Mouse (Mus musculus) layer of hippocampus, adult 2 months (tissue): ENCODE results near the gene Slc30a5. TPM values are rescaled to one million over a fixed set of nuclear protein-coding genes. Genes with fewer than 3 reads are reported as not detected.
"Not testable (repeated sequence)": the region's sequence is repeated elsewhere in the genome, so short reads cannot be mapped to it uniquely, and the experiment has no call there.

ENCODE experiments used
- DNase-seq, 2 experiments: peaks; one replicate each; pipeline ENCODE4 v3.0.0; 2022; ENCODE audit warnings: low spot score in 2 of 2
- H3K27ac ChIP-seq: fragments of 200-600 bp; 2 replicates; pipeline ENCODE4 v1.8.1; 2022
- H3K4me3 ChIP-seq: fragments of 200-600 bp; 2 replicates; pipeline ENCODE4 v1.8.1; 2022; ENCODE audit warnings: mild to moderate bottlenecking
- CTCF ChIP-seq: fragments of 200-600 bp; conservative IDR thresholded peaks from 2 replicates; pipeline ENCODE4 v1.8.1; 2022; ENCODE audit warnings: antibody characterized with exemption, mild to moderate bottlenecking, moderate library complexity
- long read RNA-seq, 2 experiments: library from polyadenylated mRNA; stranded (forward); transcript quantifications; one replicate each; pipeline ENCODE4 v2.0.0; 2021; ENCODE audit warnings: borderline mapping rate in 2 of 2
- total RNA-seq, 2 experiments: library from RNA; stranded (reverse); gene quantifications; 2 replicates each; pipeline ENCODE4 v1.2.3; 2021

Gene Slc30a5
- total RNA-seq, result 10 to 100 TPM; 34.8 to 37.4 TPM
- long read RNA-seq, experiment 1, transcript Slc30a5-201 (16 exons, 3,179 nt), result major isoform, 23 of 27 reads
- long read RNA-seq, experiment 1, partial matches to known transcripts, result 0 of 27 reads
- long read RNA-seq, experiment 1, other reads (novel, unspliced or antisense), result 2 of 27 reads
- long read RNA-seq, experiment 2, transcript Slc30a5-201 (16 exons, 3,179 nt), result major isoform, 41 of 51 reads
- long read RNA-seq, experiment 2, partial matches to known transcripts, result 3 of 51 reads
- long read RNA-seq, experiment 2, other reads (novel, unspliced or antisense), result 6 of 51 reads

DNA sequence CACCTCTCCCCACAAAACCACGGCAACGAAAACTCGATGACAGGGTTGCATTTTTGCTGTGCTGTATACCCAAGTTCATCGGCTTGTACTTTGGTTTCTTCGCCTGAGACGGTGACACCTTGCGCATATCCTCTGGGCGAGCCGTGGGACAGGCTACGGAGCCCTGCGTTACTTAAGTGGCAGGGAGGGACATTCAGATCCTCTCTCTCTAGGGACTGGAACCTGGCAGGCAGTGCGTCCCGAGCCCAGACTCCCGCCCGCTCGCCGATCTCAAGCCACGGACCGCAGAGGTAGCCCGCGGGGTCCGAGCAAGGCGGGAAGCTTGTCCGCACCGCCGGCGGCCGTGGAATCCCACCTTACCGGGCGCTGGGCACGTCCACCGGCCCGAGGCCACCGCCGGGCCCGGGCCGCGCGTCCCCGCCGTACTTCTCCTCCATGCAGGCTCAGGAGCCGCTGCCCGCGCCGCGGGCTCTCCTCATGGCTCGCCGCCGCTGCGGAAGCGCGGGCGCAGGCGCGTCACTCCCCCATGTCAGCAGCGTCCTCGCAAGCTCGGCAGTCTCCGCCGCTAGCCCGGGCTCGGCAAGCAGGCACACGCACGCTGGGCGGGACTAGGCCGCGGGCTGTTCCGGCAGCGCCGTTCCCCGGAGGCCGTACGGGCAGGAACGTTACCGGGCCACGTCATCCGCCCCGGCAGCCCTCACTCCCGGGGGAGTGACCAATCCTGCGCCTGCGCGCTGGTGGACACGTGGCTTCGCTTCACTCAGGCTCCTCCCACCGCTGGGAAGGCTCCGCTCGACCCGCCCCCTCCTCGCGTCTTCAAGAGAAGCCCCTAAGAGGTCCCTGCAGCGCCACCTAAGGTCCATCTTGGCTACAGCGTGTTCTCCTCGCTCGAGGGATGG is at the start of gene Slc30a5:
Gene Slc30a5, minus strand, starts transcription at position 687 of the 899 bp plus-strand sequence.
- Histone ChIP-seq H3K4me3 (peak within 1 kb of the TSS; percentile 84), H3K27ac (peak within 1 kb of the TSS; percentile 94)
- DNase-seq, result peak; percentile 99
- peak; percentile 96 for TF ChIP-seq CTCF

- TF ChIP-seq CTCF, result no peak
- no peak for DNase-seq
- no peak overlapping the region for H3K27ac ChIP-seq
- no peak overlapping the region for H3K4me3 ChIP-seq
Observed at GRCm38 (mm10) chr13:100881944-100882343, 48.7 kb upstream of the Slc30a5 start.

GRCm38 (mm10) chr13:100879806-100880205 is 46.6 kb upstream of the Slc30a5 start:
- Histone ChIP-seq H3K4me3 (no peak overlapping the region), H3K27ac (no peak overlapping the region)
- TF ChIP-seq CTCF, result no peak
- DNase-seq, result no peak

DNA sequence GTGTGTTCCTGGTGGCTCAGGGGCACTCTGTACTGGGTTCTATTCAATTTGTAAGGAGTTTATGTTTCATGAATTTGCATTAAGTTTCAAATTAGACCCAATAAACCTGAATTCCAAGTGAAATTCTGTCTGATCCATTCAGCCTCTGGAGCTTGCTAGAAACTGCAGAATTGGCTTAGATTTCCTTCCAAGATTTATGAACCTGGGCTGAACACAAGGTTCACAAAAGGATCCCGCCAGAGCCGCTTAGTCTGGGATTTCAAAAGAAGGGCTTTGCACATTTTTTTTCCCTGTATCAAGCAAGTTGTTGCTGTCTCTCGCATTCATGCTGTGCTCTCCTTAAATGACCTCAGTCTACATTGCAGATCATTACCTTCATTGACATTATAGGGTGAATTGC is 46.1 kb upstream of the Slc30a5 start:
- no peak overlapping the region for H3K27ac ChIP-seq
- DNase-seq, result no peak
- TF ChIP-seq CTCF, result no peak
- H3K4me3 ChIP-seq, result no peak overlapping the region

DNA sequence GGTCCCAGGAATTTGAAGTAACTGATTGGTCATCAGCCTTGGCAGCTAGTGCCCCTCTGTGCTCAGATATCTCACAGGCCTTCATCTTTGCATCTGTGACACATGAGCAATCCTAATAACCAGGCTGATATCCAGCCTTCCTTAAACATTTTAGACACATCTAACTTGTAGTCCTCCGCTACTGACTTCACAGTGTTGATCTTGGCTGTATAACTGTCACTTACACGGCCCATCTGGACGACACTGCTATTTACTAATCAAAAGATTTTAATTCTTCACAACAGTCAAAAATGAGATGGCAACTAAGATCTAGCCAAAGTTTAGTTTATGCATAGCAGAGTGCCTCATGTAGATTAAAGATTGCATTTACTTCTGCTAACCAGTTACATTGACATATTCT is 45.0 kb upstream of the Slc30a5 start:
- no peak for TF ChIP-seq CTCF
- Histone ChIP-seq H3K4me3 (no peak overlapping the region), H3K27ac (no peak overlapping the region)
- DNase-seq, result no peak

- no peak for DNase-seq
- TF ChIP-seq CTCF, result no peak
- Histone ChIP-seq H3K4me3 (no peak overlapping the region), H3K27ac (no peak overlapping the region)
Observed at GRCm38 (mm10) chr13:100877703-100878102, 44.5 kb upstream of the Slc30a5 start.

GRCm38 (mm10) chr13:100875103-100875502 is 41.9 kb upstream of the Slc30a5 start:
- no peak for DNase-seq
- Histone ChIP-seq H3K4me3 (no peak overlapping the region), H3K27ac (no peak overlapping the region)
- no peak for TF ChIP-seq CTCF

DNA sequence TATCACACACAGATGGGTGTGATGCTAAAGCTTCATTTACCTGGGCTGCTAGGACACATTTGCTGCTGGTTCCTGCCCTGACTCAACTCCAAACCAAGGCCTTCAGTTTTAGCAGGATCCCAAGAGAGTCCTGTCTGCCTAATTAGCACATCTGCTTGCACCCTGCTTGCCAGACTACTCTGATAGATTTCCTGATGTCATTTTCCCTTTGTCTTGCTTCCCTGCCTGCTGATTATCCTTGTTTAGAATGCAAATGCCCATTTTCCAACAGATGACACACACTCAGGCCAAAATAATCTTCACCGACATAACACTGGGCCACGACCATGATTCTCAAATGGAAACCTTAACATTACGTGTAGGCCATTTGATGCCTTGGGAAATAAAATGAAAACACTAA is 41.4 kb upstream of the Slc30a5 start:
- DNase-seq, result no peak
- no peak overlapping the region for H3K27ac ChIP-seq
- no peak for TF ChIP-seq CTCF
- no peak overlapping the region for H3K4me3 ChIP-seq

DNA sequence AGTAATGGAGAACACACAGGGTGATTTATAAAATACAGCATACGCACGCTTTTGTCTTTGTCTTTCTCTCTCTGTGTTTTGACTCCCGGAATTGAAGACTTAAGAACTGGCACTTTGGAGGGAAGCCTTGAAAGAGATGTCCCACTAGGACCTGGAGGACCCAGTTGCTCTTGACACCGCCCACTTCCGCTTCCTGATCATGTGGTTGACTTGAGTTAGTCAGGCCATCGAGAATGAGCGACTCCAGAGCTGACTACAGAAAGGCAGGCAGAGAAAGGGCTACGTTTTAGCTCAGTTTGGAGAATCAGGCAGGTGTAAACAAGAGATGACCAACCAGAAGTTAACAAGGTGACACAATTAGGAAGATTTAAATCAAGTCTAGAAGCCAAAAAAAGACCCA is 40.3 kb upstream of the Slc30a5 start:
- no peak for TF ChIP-seq CTCF
- H3K27ac ChIP-seq, result no peak overlapping the region; the same call in 1 of the 2 replicates
- no peak overlapping the region for H3K4me3 ChIP-seq
- DNase-seq, result no peak

- peak overlapping the region; percentile 67; the same call in 1 of the 2 replicates for H3K27ac ChIP-seq
- no peak for TF ChIP-seq CTCF
- peak in 1 of 2 experiments; percentile 11 for DNase-seq
Observed at GRCm38 (mm10) chr13:100871445-100872171, 38.4 kb upstream of the Slc30a5 start.

DNA sequence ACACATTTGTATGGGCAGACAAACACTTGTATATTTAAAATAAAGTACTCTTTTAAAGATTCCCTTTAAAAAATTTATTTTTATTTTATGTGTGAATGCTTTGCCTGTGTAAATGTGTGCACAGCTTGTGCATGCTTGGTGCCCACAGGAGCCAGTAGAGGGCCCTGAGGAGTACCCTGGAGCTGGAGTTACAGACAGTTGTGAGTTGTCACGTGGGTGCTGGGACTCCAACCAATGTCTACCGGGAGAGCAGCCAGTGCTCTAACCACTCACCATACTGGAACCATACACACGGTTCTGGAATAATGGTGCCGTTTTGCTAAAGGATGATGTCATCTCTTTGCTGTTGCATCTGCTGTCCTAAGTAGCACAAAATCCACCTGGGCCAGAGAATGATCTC is 36.6 kb upstream of the Slc30a5 start:
- Histone ChIP-seq H3K27ac (no peak overlapping the region), H3K4me3 (no peak overlapping the region)
- peak; percentile 34 for TF ChIP-seq CTCF
- no peak for DNase-seq

More at GRCm38 (mm10) chr13:100871445-100872171, 38.4 kb upstream of the Slc30a5 start:
- no peak overlapping the region for H3K4me3 ChIP-seq

DNA sequence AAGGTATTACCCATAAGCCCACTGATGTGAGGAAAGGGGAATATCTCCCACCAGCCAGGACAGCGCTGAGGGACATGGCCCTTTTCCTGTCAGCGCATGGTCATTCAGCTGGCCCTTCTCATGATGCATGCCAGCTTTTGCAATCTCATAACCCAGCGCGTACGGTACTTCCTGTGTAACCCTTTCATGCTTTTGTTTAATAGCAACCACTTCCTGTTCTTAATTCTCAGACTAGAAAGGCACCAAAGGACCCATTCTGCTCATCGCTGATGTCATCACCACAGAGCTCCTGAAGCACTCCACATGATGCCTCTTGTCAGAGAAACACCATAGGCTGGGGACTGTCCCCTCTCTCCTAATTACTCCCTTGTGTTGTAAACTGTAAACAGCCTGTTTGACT is 33.1 kb upstream of the Slc30a5 start:
- no peak overlapping the region for H3K27ac ChIP-seq
- TF ChIP-seq CTCF, result no peak
- DNase-seq, result no peak
- H3K4me3 ChIP-seq, result no peak overlapping the region

GRCm38 (mm10) chr13:100865744-100866143 is 32.5 kb upstream of the Slc30a5 start:
- no peak for TF ChIP-seq CTCF
- no peak for DNase-seq
- Histone ChIP-seq H3K4me3 (no peak overlapping the region), H3K27ac (no peak overlapping the region)

DNA sequence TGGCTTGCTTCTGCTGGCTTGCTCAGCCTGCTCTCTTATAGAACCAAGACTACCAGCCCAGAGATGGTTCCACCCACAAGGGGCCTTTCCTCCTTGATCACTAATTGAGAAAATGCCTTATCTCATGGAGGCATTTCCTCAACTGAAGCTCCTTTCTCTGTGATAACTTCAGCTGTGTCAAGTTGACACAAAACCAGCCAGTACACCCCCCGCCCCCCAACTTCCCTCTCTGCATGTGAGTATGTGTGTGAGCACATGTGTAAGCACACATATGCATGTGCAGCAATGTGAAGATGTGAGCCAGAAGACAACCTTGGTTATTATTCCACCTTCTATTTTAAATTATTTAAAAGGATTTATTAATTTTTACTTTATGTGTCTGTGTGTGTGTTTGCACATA is 30.7 kb upstream of the Slc30a5 start:
- not testable (repeated sequence) for DNase-seq, H3K4me3 ChIP-seq, H3K27ac ChIP-seq
